Mouse (Mus musculus): ENCODE measurements around the gene Coa6. TPM values are rescaled to one million over a fixed set of nuclear protein-coding genes. Genes with fewer than 3 reads are reported as not detected.

Coa6 gene
- total RNA-seq (2012; rRNA removed) (29.1 and 29.8 TPM in 2 replicates), total RNA-seq (2014; rRNA removed) (30.3 and 36.5 TPM in 2 replicates), polyA plus RNA-seq (2012; ENCODE audit: insufficient read length, low read depth) (26.1 and 26.6 TPM in 2 replicates)

DNA sequence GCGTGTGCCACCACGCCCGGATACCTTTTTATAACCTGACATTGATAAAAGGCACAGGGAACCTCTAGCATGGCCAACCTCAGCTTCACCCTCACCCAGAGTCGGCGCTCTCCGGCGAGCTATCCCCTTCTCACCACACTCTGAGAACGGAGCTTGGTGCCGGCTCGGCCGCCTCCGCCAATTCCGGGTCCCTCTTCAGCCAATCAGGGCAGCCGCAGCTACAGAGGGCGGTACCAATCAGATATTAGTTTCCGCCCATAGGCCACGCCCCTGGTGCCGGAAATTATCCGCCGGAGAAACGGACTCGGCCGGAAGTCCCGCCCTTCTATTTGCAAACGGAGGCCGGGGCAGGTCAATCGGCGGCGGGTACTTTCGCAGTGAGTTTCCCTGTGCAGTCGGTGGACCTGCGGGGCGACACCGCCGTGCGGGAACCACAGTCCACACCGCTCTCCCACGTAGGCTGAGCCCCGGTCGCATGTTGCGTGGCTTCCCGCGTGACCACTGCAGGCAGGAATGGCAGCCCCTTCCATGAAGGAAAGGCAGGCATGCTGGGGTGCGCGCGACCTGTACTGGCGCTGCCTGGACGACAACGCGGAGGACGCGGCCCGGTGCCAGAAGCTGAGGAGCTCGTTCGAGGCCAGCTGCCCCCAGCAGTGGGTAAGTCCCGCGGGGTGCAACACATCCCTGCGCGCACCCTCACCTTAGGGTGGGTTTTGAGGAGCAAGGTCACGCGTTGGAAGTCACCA lies at the start of gene Coa6:
TSS of gene Coa6 (plus strand) at position 342 of the 746 bp plus-strand sequence.
- in situ Hi-C loops (cut with MboI; ENCODE audit: low pct_ligation_motif_present, low pct_unique_long_range_greater_than_20kb, low sequenced_read_pairs) = no loop called here
- H3K4me2 ChIP-seq (ENCODE audit: insufficient read depth, low read depth, poor library complexity, severe bottlenecking) = peak within 1 kb of the TSS; percentile 86
- peaks cover 14 to 39% of the 10 kb centered on the region in 2 experiments for H3K36me3 ChIP-seq (replicated peaks in 1 of 2; ENCODE audit: control insufficient read depth in 1 of 2, insufficient read depth in 1 of 2, low read length in 1 of 2)
- H3K79me2 ChIP-seq (replicated peaks; ENCODE audit: control insufficient read depth, extremely low read depth, insufficient read depth, poor library complexity, severe bottlenecking) = peaks cover 11% of the 10 kb centered on the region
- H3K27ac ChIP-seq (ENCODE audit: insufficient read depth, low read depth) = peak within 1 kb of the TSS; percentile 41
- peak; percentile 97 for DNase-seq (ENCODE audit: extremely low read depth)
- H3K9ac ChIP-seq (ENCODE audit: insufficient read depth, low read depth) = peak within 1 kb of the TSS; percentile 77
- no peaks in the 10 kb centered on the region for H3K9me3 ChIP-seq (replicated peaks; ENCODE audit: low read length)
- peaks cover 12 to 29% of the 10 kb centered on the region in 2 experiments for H3K4me1 ChIP-seq (ENCODE audit: control insufficient read depth in 1 of 2, insufficient read depth in 2 of 2)
- H3K4me3 ChIP-seq (replicated peaks in 1 of 3; ENCODE audit: low read depth in 2 of 3, low read length in 2 of 3, poor library complexity in 1 of 3) = peak within 1 kb of the TSS; percentile 72 to 100 (median 94)
- dilution Hi-C loops (cut with MboI; ENCODE audit: extremely low pct_ligation_motif_present, extremely low pct_unique_long_range_greater_than_20kb, low sequenced_read_pairs) = no loop called here
- TF ChIP-seq RAD21 (IDR thresholded peaks at IDR 0.05; ENCODE audit: low read depth, low read length) (no peak), BHLHE40 (IDR thresholded peaks at IDR 0.05; ENCODE audit: low read depth, low read length) (no peak), CHD2 (IDR thresholded peaks at IDR 0.05; ENCODE audit: low read length) (no peak), KAT2A (IDR thresholded peaks at IDR 0.05; ENCODE audit: insufficient replicate concordance, low read length) (peak; percentile 73; the same call in 1 of the 2 replicates), POLR2A (IDR thresholded peaks at IDR 0.05; ENCODE audit: low read depth, low read length) (peak; percentile 86), TBP (conservative IDR thresholded peaks at IDR 0.05; ENCODE audit: low read depth, low read length) (peak; percentile 63; the same call in 1 of the 2 replicates), MYC (IDR thresholded peaks at IDR 0.05; ENCODE audit: low read depth, low read length) (no peak), NRF1 (IDR thresholded peaks at IDR 0.05; ENCODE audit: low read depth, low read length) (no peak), MXI1 (IDR thresholded peaks at IDR 0.05; ENCODE audit: low read depth, low read length) (peak; percentile 41; the same call in 1 of the 2 replicates), RCOR1 (conservative IDR thresholded peaks at IDR 0.05; ENCODE audit: low read depth, low read length) (no peak), ZNF384 (IDR thresholded peaks at IDR 0.05; ENCODE audit: low read depth, low read length) (no peak), JUN (IDR thresholded peaks at IDR 0.05; ENCODE audit: insufficient read depth, low read depth, low read length) (no peak), NELFE (IDR thresholded peaks at IDR 0.05; ENCODE audit: low read depth, low read length) (peak; percentile 69), JUND (conservative IDR thresholded peaks at IDR 0.05; ENCODE audit: low read depth, low read length) (no peak), ZMIZ1 (IDR thresholded peaks at IDR 0.05; ENCODE audit: low read depth, low read length) (peak; percentile 71), ELF1 (IDR thresholded peaks at IDR 0.05; ENCODE audit: low read depth, low read length) (peak; percentile 97), HCFC1 (IDR thresholded peaks at IDR 0.05; ENCODE audit: low read depth, low read length) (peak; percentile 89), CHD1 (IDR thresholded peaks at IDR 0.05; ENCODE audit: low read depth, low read length) (no peak), IRF4 (IDR thresholded peaks at IDR 0.05; ENCODE audit: low read depth, low read length) (0 out of 2 replicates have a peak, but pooled peaks have one; percentile 9), TCF12 (IDR thresholded peaks at IDR 0.05; ENCODE audit: low read depth, low read length) (peak; percentile 76)
- H3K27me3 ChIP-seq (replicated peaks) = no peaks in the 10 kb centered on the region

Data from CH12.LX (cell line).